Mouse (Mus musculus): ENCODE results near the gene Coq8a.

Coq8a gene

DNA sequence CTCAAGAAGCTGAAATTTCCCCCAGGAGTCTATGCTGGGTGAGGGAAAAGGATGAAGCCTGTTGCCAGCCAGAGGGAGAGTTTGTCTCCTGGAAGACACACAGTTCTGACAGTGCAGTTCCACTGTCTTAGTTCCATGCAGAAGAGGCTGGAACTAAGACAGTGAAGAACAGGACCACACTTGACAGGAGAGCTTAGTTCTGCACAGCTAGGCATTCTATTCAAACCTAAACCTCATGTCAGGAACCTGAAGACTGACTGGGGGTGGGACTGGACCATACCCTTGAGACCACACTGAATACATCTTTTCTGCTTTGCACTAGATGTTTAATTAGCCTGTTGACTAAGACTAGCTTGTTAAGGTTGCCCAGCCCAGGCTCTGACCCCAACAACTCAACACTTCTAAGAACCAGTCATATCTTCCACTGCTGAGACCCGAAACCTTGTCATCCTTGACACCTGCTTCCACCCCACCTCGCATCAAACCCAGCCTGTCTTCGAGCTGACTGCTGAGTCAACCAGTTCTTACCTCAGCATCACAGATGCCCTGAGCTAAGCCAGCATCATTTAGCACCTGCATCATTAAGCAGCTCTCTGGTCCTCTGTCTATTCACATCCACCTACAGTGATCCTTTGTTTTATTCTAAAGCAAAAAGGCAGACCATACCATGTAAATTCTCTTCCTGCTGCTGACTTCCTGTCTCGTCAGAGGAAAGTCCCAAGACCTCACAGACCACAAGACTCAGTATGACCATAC is at the start of gene Coq8a:
Coq8a (minus strand) TSS at position 644 of the 756 bp plus-strand sequence.
- in situ Hi-C loops (cut with MseI, MboI): no loop called here

DNA sequence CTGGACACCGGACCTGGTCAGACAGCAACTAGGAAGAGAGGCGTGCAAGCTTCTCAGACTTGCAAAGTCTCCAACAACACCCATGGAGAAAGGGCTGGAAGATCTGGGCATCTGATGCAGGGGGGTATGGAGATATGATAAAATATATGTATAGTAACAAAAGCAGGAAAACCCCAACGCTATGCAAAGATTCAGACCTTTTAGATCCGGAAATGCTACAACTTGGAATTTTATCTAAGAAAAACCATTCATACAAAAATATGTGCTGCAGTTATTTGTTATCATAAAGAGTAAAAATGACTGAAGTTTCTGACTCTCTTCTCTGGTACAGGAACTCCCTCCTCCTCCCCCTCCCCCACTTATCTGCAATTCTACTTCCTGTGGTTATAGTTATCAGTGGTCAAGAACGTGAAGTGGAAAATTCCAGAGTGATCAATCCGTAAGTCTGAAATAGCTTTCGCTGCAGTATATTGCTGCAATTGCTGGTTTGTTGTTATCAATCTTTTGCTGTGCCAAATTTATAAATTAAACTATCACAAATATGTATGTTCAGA is 49.3 kb upstream of the Coq8a start:
- in situ Hi-C loops (cut with MseI, MboI): no loop called here

DNA sequence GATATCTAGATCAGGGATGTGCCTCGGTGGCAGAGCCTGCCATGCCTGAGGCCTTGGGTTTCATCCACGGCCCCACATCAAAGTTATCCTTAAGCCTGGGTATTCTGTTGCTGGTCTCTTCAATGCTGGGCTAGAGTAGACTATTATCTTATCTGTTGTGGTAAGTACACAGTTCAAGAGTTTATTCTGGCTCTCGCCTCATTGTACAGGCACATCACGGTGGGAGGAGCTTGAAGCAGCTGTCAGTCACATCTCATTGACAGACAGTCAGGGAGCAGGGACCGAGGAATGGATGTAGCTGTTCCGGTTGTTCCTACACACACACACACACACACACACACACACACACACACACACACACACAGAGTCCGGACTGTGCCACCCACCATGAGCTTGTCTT is 48.5 kb upstream of the Coq8a start:
- in situ Hi-C loops (cut with MseI, MboI): no loop called here

DNA sequence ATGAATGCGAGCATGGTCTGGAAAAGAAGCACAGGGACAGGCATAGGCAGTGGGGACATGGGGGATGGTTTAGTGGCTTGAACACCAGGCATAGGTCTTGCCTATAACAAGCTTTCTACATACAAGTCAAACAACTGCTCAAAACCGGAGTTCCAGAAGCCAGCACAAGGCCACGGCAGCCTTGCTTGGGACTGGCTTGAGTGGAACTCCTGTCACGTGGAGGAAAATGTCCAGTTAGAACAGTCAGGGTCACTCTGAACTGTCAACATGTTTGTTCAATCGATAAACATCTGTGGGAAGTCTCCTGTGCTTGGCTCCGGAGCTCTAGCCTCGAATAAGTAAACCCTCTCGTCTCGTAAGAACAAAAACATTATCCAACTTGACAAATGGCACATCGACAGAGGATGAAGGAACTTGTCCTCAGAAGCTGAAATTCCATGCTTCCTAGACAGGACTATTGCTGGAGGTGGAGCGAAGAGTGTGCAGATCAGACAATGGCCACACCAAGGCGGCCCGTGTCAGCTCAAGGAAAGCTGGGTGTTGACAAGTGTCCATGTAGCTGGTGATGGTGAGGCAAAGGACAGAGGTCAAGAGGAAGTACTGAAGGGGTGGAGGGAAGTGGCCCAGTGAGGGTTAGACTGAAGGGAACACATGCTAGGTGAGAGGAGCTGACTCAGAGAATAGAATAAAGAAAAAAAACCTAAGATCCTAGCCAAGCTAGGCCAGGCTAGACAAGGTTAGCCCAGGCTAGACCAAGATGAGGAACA is 46.5 kb upstream of the Coq8a start:
- in situ Hi-C loops (cut with MseI, MboI): no loop called here

DNA sequence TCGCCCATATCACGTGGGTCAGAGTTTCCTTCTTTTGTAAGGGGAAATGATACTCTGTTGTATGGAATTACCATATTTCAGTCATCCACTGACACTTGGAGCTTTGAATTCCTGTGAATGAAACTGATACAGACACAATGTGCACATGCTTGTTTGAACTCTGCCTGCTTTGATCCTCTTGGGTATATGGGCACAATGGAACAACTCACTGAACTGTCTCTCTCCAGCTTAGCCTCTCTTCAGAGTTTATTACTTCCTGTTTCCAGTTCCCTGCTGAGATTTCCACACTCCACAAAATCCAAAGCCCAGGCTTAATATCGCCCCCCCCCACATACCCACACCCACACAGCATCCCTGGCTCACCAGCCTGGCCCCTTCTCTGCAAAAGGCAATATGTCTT is 32.3 kb upstream of the Coq8a start:
- in situ Hi-C loops (cut with MseI, MboI): no loop called here

DNA sequence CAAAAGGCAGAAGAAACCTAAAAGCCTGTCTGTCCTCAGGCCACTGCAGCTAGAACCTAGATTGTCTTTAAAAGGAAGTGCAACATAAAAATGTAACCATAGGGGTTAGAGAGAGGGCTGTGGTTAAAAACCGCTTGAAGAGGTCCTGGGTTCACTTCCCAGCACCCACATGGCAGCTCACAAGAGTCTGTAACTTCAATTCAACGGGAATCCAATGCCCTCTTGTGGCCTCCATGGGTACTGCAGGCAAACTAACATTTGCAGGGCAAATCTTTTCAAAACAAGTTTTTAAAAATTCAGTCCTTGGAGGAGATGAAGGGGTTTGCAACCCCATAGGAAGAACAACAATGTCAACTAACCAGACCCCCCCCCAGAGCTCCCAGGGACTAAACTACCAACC is 31.2 kb upstream of the Coq8a start:
- in situ Hi-C loops (cut with MseI, MboI): no loop called here

DNA sequence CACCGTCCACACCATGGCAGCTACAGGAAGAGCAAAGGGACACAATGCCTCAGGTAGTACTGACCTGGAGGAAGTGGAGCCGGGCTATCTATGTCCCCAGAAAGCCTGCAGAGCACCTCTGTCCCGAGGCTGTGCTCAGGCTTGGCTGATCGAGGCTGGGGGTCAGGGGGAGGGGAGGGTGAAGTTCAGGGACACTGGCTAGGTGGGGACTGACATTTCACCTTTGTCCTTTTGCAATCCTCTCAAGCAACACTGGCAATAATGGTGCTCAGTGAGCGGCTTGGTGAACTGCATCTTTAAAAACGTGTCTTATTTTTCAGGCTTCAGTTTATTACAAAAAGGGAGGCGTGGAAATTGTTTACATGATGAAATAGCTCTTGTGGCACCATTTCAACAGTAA is 30.5 kb upstream of the Coq8a start:
- in situ Hi-C loops (cut with MseI, MboI): loop anchor here in 1 of 2 experiments (10.0 kb wide), 1 partner anchor 375 kb away; no protein-coding TSS in a partner anchor

DNA sequence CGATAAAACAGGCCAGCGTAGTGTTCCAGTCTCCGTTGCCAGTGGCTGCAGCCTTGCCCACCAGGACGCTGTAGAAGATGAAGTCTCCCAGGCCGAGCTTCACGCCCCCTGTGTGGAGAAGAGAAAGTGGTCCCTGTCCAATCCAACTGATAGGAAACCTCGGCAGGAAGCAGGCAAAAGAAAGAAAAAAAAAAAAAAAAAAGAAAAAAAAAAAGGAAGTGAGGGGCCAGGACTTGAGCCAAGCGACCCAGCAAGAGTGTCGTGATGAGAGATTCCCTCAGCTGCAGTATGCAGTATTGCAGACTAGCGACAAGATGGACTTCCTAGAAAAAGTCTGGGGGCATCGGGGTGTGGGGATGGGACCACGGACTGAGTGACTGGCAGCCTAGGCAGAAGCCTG is 29.5 kb upstream of the Coq8a start:
- in situ Hi-C loops (cut with MseI, MboI): loop anchor here in 1 of 2 experiments (10.0 kb wide), 1 partner anchor 374 kb away; no protein-coding TSS in a partner anchor

DNA sequence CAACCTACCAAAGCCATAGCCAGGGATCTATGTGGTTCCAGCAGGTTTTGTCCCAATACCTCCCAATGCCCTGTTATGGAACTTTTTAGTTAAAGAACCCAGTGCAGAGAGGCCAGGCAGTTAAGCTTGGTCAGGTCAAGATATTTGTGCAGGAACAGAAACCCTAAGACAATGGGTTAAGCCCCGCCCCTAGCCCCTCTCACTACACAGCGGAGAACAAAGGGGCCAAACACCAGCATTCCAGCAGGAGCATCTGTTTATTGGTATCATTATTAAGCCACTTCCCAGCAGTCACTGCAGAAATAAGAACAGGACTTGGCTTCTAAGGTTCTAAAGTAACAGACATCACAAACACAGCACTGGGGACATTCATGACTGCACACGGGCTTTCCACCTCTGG is 27.4 kb upstream of the Coq8a start:
- in situ Hi-C loops (cut with MseI, MboI): loop anchor here in 1 of 2 experiments (10.0 kb wide), 1 partner anchor 372 kb away; no protein-coding TSS in a partner anchor

DNA sequence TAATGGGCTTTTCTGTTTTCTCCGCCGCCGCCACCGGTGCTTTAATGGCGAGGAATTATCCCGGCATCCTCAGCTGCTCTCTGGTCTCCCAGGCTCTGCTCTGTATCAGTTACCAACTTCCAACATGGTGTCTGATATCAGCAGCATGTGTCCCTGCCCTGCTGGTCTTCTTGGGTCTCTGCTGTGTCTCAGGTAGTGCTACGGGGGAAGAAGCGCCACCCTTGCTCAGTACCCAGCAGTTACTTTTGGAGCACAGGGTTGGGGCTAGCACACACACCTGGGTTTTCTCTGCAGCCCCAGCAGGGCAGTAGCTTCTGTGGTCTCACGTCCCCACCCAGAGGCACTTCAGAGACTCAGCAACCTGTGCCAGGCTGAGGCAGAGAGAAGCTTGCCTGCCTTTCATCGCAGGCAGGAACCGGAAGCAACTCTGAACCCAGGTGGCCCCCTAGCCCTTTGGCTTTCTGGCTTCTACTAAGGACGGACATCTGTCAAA is 26.9 kb upstream of the Coq8a start:
- in situ Hi-C loops (cut with MseI, MboI): loop anchor here in 1 of 2 experiments (10.0 kb wide), 1 partner anchor 371 kb away; no protein-coding TSS in a partner anchor

DNA sequence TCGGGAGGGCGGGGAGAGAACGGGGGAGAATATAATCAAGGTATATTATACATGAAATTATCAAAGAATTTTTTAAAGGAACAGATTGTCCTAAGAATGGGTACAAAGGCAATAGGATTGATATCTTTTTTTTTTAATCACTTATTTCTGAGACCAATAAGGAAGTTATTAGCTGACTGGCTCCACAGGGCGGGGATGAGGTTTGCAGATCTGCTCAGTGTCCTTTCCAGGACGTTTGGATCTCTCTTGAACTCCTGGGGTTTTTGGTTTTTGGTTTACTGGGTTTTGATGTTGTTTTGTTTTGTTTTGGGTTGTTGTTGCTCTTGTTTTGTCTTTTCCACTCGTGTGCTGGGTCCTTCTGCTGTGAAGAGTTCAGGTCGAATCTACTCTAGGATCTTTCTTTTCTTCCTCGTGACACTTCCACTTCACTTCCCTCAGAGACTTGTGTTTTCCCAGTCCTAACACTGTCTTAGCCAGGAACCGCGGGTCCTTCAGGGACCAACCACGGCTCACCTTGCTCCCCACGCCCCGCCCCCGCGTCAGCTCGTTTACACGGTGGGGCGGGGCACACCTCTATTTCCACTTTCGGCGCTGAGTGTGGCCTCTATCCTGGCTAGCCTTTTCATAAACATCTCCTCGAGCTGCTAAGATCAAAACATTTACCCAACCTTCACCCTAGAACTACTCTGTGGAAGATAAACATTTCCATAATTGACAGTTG is 26.3 kb upstream of the Coq8a start:
- in situ Hi-C loops (cut with MseI, MboI): loop anchor here in 1 of 2 experiments (10.0 kb wide), 1 partner anchor 371 kb away; no protein-coding TSS in a partner anchor

DNA sequence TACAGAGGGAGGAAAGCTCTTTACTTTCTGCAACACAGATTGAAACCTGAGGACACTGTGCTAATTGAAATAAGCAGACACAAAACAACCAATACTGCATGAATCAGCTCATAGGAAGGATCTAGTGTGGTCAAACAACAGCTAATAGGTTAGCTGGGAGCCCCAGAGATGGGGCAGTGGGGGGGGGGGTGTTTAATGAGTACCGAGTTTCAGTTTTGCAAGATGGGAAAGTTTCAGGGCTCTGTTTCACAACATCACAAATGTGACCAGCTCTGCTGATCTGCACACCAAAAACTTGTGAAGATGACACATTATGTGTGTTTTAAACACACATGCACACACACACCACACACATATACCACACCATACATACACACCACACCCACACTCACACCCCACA is 22.6 kb upstream of the Coq8a start:
- in situ Hi-C loops (cut with MseI, MboI): loop anchor here in 1 of 2 experiments (10.0 kb wide), 1 partner anchor 367 kb away; no protein-coding TSS in a partner anchor

DNA sequence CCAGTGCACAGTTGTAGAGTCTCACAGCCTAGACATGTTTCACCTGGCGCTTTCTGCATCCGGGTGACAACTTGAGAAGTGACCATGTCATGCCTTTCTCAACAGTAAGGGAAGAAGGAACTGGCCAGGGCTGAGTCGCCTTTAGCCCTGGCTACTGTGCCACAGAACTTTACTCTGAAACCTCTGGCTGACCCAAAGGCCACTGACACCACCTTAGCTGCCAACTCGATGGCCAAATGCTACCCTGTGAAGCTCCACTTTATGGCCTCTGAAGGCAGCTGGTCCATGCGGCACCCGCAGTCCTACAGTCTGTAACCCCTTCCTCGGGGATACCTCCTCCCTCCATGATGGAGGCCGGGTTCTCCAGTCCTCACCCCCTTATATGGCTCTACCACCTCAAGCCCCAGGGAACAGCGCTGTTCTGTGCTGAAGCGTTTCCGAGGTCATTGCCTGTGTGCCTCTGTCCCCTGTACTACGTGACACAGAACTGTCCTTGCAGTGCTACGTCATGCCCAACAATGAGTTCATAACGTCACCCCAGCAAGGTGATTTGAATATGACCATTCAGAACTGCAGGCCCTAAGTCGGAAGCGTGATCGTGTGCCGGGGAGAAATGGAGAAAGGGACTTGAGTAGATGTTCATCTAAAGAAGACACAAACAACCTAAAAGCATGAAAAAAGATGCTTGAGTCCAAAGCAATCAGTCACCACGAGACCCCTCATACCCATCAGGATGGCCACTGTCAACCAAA is 21.6 kb upstream of the Coq8a start:
- in situ Hi-C loops (cut with MseI, MboI): loop anchor here in 1 of 2 experiments (10.0 kb wide), 1 partner anchor 366 kb away; no protein-coding TSS in a partner anchor

DNA sequence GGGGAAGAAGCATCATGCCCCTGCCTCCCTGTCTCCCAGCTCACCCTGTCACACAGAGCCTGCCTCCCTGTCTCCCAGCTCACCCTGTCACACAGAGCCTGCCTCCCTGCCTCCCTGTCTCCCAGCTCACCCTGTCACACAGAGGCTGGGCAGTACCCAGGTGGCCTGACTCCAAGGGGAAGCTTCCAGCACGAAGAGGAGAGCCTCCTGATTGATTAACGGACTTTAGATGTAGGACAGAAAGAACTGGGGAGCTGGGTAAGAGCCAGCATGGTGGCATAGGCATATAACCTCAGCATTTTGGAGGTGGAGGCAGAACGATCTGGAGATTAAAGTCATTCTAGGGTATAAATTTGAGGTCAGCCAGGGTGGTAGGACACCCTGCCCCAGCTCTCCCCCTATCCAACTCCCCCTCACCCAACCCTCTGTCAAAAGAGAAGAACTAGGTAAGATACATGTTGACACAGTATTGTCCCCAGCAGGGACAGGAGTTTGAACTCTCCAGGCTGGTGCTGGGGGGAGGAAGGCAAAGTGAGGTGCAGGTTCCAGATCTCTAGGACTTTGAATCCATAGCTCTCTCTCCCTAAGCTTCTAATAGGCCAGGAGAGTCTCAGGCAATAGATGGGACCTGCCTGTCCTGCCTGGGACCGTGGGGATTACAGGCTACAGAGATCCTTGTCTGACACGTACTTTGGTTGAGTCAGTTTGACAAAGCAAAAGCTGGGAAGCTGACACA is 17.3 kb upstream of the Coq8a start:
- in situ Hi-C loops (cut with MseI, MboI): loop anchor here (5.0 kb wide), 1 partner anchor 39 kb away; no protein-coding TSS in a partner anchor

DNA sequence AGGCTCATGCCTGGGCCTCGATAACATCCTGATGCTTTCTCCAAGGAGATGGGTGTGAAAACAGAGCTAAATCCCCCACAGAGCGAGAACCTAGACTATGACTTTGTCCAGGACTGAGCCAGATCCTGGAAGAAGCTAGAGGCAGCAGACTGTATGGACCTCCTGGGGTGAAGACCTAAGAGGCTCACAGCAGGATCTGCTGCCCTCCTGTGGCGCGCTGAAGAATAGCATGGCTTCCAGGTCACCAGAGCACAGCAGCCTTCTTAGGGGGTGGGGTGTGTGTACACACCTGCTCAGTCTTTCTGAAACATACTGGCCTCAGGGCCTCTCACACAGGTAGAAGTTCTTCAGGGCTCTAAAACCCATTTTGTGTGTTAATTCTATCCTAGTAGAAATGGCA is 15.6 kb upstream of the Coq8a start:
- in situ Hi-C loops (cut with MseI, MboI): loop anchor here (5.0 kb wide), 1 partner anchor 38 kb away; no protein-coding TSS in a partner anchor

DNA sequence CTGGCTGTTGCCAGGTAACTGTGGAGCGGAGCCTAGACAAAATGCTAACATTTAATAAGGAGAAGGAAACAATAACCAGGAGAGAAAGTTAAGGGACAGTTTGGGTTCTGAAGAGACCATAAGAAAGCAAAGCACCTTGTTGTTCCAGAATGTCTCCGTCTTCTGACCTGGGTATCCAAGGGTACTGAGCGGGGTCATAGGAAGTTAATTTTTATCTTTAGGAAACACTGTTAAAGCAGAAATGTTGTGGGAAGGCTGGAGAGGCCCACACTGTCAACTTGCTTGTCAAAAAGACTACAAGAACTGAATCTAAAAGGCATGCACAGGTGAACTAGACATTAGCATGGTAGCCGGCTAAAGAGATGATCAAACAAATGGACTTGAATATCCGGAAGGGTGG is 13.5 kb upstream of the Coq8a start:
- in situ Hi-C loops (cut with MseI, MboI): no loop called here

DNA sequence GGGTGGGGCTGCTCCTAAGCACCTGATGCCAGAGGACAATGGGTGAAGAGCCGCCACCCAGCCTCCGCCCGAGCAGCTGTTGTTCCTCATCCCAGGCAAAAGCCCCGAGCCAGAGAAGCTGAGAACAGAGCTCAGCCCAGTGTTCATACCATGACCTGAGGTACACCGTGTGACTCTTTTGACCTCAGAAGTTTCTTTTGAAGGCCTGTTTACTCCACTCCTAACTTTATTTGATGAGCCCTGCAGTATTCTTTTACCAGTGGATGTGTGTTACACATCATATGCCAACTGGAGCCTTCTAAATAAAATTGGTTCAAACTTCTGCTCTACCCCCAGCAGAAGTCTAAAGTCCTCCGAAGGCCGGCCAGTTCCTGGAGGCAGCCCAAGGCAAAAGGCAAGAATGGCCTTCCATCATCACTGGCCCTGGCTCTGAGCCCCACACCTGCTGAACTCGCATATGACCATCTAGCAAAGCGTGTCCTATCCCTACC is 11.4 kb upstream of the Coq8a start:
- in situ Hi-C loops (cut with MseI, MboI): no loop called here

DNA sequence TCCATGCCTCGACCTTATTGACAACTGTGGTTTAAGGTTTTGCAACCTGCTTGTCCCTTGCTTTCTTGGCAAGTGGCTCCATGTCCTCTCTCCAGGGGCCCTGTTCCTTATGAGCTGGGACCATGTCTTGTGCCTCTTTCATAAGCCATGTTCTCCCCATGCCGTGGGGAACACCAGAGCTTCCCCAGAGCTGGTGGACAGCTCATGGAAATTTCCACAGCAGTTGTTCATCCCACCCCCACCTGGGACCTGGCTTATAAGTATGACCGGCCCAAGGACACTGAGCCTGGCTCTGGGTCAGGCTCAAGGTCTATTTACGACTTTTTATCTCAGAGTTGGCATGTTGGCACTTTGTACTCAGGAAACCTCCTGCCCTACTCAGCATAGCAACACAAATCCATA is 10.6 kb upstream of the Coq8a start:
- in situ Hi-C loops (cut with MseI, MboI): no loop called here

DNA sequence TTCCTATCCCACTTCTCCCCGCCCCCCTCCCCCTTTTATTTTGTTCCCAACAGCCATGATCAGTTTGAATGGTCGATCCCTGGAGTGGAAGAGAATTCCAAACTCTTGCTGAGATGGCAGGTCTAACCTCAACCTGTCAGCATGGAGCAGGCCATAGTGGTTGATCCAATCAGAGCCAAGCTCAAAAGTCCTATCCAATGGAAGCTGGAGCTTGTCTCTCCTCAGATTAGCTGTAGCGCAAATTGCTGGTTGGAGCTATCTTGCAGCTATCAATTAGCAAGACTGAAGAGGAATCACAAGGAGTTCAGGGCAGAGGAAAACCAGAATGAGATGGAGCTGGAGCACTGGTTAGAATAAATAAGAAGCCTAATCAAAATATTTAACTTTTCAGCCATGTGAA is 9.0 kb upstream of the Coq8a start:
- in situ Hi-C loops (cut with MseI, MboI): no loop called here

DNA sequence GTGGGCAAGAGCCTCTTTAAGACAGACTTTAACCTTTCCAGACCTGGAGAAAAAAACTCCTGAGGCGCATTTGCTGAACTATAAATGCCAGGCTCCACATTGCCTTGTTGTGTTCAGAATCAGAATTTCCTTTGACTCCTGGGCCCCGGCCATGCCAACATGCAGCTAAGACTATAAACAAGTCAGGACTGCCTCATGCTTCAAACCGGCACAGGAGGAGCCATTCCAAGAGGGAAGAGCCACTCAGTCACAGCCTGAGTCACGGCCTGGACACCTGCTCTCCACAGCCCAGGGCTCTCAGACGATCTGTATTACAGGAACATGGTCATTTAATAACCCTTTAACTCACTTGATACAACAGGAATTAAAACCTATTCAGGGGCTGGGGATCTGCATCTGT is 1.3 kb upstream of the Coq8a start:
- in situ Hi-C loops (cut with MseI, MboI): no loop called here

All from mouse trophoblast stem cell (cell line).